Mouse (Mus musculus) lung, postnatal 0 days (tissue): Measurements from ENCODE around the gene Eif5a2.
"Not testable (repeated sequence)": the region's sequence is repeated elsewhere in the genome, so short reads cannot be mapped to it uniquely, and the experiment has no call there.

Experiments used
- CTCF ChIP-seq: IDR thresholded peaks from 2 replicates; pipeline ENCODE4 v1.5.1; 2016; ENCODE audit warnings: antibody characterized with exemption, mild to moderate bottlenecking
- EP300 ChIP-seq: IDR thresholded peaks from 2 replicates; pipeline ENCODE4 v1.6.1; 2016; ENCODE audit warnings: antibody characterized with exemption, mild to moderate bottlenecking, control low read depth

- not testable (repeated sequence) for TF ChIP-seq CTCF, EP300
Measured at GRCm38 (mm10) chr3:28772919-28773318, 8.2 kb upstream of the Eif5a2 start.
